Mouse (Mus musculus): ENCODE results near the gene Sclt1. TPM values are rescaled to one million over a fixed set of nuclear protein-coding genes. Genes with fewer than 3 reads are reported as not detected.

Gene Sclt1
- polyA plus RNA-seq, 1 experiment: 14.1 TPM

DNA sequence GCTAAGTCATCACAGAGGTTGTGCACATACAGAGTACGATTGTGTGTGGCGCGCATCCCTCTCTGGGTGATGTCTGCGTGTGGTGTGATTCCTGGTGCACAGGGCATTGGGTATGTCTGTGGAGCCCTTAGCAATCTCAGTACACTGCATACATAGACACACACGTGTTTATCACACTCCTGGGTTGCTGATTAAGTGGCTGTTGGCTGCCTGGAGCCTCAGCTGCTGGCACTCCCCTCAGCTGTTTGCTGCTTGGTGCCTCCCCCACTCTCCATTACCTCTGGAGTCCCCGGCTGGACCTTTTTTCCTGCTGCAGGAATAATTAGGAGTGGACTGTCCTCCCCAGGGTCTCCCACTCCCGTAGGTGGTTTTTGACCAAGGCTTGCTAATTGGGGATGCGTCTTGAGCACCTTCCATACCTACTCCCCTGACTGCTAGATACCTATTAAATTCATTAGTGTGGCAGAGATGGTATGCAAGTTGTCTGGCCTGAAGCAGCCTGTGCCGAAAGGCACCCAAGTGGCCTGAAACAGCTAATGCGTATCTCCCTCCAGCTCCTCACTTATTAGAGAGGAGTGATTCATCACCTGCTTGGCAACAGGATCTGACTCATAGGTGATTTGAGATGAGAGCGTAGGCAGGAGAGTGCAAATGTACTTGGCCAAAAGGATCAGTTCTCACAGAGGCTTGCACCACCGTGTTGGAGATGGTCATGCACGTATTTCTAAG, 136.5 kb downstream of the Sclt1 start:
- TF ChIP-seq CTCF (IDR thresholded peaks at IDR 0.05; ENCODE audit: borderline replicate concordance, extremely low read depth, insufficient read depth, insufficient read length): no peak
- no peak for TF ChIP-seq POLR2A (IDR thresholded peaks at IDR 0.05; ENCODE audit: borderline replicate concordance, extremely low read depth, insufficient read depth, insufficient read length, poor library complexity, severe bottlenecking)
- DNase-seq (ENCODE audit: low read depth): no peak

DNA sequence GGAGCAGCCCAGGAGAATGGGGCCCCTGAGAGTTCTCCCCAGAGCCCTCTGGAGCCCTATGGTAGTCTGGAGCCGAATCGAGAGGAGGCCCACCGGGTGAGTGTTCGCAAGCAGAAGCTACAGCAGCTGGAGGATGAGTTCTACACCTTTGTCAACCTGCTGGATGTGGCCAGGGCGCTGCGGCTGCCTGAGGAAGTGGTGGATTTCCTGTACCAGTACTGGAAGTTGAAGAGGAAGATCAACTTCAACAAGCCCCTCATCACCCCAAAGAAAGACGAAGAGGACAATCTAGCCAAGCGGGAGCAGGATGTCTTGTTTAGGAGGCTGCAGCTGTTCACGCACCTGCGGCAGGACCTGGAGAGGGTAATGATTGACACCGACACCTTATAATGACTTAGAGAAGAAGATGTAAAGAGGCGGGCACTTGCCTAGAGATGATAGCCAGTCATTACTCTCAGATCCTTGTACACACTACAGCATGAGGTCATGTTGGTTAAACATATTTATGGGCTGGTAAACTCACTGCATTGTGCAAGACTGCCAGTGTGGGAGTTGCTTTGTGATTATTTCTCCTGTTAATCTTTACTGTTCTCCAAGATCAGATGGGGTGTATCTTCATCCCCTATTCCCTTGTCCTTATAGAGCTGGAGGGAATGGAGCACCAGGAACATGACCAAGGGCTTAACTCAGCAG, 137.5 kb downstream of the Sclt1 start:
- DNase-seq (ENCODE audit: low read depth): no peak

DNA sequence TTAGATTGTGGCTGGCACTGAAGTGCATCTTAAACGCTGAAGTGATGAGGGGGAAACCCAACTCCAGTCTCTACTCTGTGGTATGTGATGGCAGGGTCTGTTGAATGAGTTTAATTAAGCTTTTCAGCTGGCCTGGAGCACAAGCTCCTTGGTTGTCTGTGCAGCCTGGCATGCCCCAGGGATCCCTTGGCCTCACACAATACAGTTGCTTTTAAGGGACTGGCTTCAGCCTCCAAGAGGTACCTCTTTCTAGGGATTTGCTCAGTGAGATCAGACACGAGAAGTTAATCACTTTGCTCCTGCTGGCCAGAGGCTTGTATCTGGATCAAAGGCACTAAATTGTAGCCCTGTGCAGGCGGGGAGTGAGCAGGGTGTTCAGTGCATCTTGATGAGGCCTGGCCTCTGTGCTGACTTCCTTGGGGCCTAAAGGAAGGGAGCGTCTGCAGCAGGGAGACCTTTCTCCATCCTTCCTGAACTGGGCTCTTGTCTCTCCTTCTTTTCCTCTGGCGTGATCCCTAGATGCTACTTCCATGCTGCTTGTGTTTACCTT, 138.8 kb downstream of the Sclt1 start:
- no peak for TF ChIP-seq POLR2A (IDR thresholded peaks at IDR 0.05; ENCODE audit: borderline replicate concordance, extremely low read depth, insufficient read depth, insufficient read length, poor library complexity, severe bottlenecking)
- no peak for TF ChIP-seq CTCF (IDR thresholded peaks at IDR 0.05; ENCODE audit: borderline replicate concordance, extremely low read depth, insufficient read depth, insufficient read length)
- DNase-seq (ENCODE audit: low read depth): peak; percentile 81

More for the DNA sequence above, 137.5 kb downstream of the Sclt1 start:
- TF ChIP-seq CTCF (IDR thresholded peaks at IDR 0.05; ENCODE audit: borderline replicate concordance, extremely low read depth, insufficient read depth, insufficient read length) (no peak), POLR2A (IDR thresholded peaks at IDR 0.05; ENCODE audit: borderline replicate concordance, extremely low read depth, insufficient read depth, insufficient read length, poor library complexity, severe bottlenecking) (no peak)

DNA sequence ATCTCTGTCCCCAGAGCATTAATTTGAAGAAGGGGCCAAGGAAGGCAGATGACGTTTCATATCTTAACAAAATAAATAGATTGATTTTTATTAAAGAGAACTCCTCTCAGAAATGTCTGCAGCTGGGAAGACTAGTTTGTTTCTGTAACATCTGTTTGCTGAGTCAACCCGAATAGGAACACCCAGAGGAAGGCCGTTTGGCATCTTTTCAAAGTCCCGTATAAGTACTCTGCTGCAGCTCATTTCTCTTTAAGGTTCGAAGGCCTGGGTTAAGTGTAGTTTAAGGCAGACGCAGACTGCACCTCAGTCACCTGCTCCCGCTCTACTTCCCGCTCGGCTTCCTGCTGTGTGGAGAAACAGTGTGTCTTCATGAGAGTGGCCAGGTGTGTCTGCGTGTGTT, 139.4 kb downstream of the Sclt1 start:
- peak; percentile 50 for DNase-seq (ENCODE audit: low read depth)
- TF ChIP-seq CTCF (IDR thresholded peaks at IDR 0.05; ENCODE audit: borderline replicate concordance, extremely low read depth, insufficient read depth, insufficient read length) (no peak), POLR2A (IDR thresholded peaks at IDR 0.05; ENCODE audit: borderline replicate concordance, extremely low read depth, insufficient read depth, insufficient read length, poor library complexity, severe bottlenecking) (no peak)

DNA sequence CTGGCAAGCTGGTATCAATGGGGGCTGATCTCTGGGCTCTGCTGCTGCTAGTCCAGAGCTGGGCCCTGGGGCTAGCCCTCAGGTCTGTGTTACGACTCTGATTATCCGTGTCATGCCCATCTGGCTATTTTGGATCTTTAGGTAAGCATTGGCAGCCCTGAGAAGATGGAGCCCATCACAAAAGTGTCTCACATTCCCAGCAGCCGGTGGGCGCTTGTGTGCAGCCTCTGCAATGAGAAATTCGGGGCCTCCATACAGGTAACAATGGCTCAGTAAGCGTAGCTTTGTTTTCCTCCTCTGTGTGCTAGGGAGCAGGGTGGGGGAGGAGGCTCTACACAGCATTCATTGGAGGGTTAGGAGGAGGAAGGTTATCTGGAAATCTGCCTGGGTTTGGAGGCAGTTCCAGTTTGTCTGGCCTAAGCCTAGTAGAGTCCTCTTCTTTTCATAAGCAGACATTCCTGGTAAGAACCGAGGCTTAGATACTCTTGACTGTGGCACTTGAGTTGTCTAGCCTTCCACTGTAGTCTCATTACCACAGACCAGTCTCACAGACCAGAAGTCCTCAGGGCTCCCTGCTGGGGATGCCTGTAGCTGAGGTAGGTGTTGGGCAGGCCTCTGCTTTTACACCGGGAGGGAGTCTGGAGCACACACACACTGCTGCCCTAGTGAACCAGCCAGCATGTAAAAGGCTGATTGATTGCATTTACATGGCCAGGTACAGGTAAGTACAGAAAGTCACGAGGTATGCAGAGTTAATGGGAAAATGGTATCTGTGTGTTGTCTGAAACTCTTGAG, 140.9 kb downstream of the Sclt1 start:
- TF ChIP-seq CTCF (IDR thresholded peaks at IDR 0.05; ENCODE audit: borderline replicate concordance, extremely low read depth, insufficient read depth, insufficient read length): no peak
- no peak for TF ChIP-seq POLR2A (IDR thresholded peaks at IDR 0.05; ENCODE audit: borderline replicate concordance, extremely low read depth, insufficient read depth, insufficient read length, poor library complexity, severe bottlenecking)
- no peak for DNase-seq (ENCODE audit: low read depth)

DNA sequence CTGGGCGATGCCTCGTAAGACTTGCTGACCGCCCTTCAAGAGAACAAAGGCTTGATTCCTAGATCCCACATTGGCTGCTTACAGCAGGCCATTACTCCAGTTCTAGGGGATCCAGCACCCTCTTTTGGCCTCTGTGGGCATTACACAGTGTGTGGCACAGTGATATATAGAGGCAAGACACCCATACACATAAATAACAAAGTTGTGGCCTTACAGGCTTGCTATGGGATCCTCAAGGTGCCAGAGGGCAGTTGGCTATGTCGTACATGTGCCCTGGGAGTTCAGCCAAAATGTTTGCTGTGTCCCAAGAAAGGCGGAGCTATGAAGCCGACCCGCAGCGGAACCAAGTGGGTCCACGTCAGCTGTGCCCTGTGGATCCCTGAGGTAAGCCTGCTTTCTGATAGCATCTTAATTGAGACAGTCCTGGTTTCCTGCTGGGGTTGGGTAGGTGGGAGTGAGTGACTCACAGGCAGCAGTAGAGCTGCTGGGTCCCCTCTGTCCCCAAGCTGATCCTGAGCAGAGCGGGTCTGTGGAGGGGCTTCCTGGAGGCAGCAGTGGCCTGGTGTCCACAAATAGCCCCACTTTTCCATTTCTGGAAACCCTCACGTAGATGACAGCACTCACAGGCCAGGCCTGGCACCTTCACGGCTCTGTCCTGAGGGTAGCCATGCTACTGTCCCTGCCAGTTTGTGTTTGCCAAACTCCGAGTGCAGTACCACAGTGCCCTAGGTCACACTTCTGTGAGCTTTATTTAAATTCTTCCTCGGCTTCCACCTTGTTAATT, 142.3 kb downstream of the Sclt1 start:
- peak; percentile 71 for DNase-seq (ENCODE audit: low read depth)
- TF ChIP-seq CTCF (IDR thresholded peaks at IDR 0.05; ENCODE audit: borderline replicate concordance, extremely low read depth, insufficient read depth, insufficient read length): peak; percentile 55; the same call in 1 of the 2 replicates
- TF ChIP-seq POLR2A (IDR thresholded peaks at IDR 0.05; ENCODE audit: borderline replicate concordance, extremely low read depth, insufficient read depth, insufficient read length, poor library complexity, severe bottlenecking): no peak

DNA sequence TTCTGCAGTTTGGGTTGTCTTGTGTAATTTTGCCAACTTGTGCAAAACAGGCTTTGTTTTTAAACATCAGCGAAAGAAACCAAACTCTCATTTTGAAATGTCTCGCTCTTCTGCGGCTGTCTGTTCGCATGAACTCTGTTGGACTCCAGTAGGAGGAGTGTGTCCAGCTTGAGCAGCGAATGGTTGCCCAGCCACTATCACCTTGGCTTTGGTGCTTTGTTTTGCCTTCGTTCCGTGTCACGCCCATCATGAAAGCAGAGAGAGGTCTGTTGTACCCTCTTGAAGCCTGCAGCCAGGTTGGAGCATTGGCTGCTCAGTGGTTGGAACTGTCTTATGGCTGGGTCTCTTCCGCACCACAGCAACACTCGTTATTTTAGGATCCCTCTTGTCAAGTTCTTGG, 143.1 kb downstream of the Sclt1 start:
- DNase-seq (ENCODE audit: low read depth): no peak
- TF ChIP-seq POLR2A (IDR thresholded peaks at IDR 0.05; ENCODE audit: borderline replicate concordance, extremely low read depth, insufficient read depth, insufficient read length, poor library complexity, severe bottlenecking): no peak
- no peak for TF ChIP-seq CTCF (IDR thresholded peaks at IDR 0.05; ENCODE audit: borderline replicate concordance, extremely low read depth, insufficient read depth, insufficient read length)

DNA sequence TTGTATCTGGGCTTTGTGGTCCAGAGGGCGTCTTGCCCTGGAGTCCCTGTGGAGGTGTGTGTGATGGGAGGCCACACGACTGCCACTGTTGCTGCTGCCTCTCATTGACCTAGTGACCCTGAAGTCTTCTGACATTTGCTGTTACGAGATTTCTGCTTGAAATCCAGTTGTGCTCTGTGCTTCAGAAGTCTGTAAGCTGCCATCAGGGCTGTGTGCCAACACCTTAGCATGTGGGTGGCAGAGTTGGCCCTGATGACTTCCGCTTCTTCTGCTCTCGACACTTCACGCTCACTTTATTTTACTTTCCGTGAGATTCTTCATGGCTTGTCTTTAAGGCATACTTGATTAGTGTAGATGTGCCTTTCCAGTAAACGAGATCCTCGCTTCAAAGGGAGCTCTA, 143.9 kb downstream of the Sclt1 start:
- no peak for DNase-seq (ENCODE audit: low read depth)
- no peak for TF ChIP-seq CTCF (IDR thresholded peaks at IDR 0.05; ENCODE audit: borderline replicate concordance, extremely low read depth, insufficient read depth, insufficient read length)
- no peak for TF ChIP-seq POLR2A (IDR thresholded peaks at IDR 0.05; ENCODE audit: borderline replicate concordance, extremely low read depth, insufficient read depth, insufficient read length, poor library complexity, severe bottlenecking)

DNA sequence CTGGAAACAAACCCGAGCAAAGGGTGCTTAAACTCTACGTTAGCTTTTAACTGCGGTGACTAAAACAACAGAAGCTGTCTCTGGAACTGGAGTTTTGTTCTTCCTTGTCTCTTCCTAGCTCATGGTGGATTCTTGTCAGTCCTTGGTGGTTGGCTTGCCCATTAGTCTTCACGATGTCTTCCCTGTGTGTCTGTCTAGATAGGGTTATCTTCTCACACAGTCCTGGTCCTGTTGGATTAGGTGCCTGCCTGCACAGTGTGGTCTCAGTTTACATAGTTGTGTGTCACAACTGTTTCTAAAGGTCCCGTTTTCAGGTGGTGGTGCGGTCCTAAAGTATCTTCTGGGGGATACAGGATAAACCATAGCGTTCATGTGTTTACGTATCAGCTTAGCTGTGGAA, 145.3 kb downstream of the Sclt1 start:
- TF ChIP-seq CTCF (IDR thresholded peaks at IDR 0.05; ENCODE audit: borderline replicate concordance, extremely low read depth, insufficient read depth, insufficient read length) (no peak), POLR2A (IDR thresholded peaks at IDR 0.05; ENCODE audit: borderline replicate concordance, extremely low read depth, insufficient read depth, insufficient read length, poor library complexity, severe bottlenecking) (no peak)
- no peak for DNase-seq (ENCODE audit: low read depth)

DNA sequence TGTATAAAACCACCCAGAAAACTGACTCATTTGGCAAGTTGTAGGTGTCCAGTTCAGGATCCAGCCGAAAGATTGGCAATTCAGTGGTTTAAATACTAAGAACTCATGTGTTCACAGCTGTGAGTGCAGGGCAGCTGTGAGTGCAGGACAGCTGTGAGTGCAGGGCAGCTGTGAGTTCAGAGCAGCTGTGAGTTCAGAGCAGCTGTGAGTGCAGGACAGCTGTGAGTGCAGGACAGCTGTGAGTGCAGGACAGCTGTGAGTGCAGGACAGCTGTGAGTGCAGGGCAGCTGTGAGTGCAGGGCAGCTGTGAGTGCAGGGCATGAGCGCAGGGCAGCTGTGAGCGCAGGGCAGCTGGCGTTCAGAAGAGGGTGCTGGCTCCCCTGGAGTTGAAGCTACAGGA, 147.3 kb downstream of the Sclt1 start:
- no peak for TF ChIP-seq POLR2A (IDR thresholded peaks at IDR 0.05; ENCODE audit: borderline replicate concordance, extremely low read depth, insufficient read depth, insufficient read length, poor library complexity, severe bottlenecking)
- no peak for DNase-seq (ENCODE audit: low read depth)

All from brain, embryonic 14.5 days (tissue).